Mouse (Mus musculus): ENCODE measurements around the gene B4galnt3.
"Not testable (repeated sequence)": the region's sequence is repeated elsewhere in the genome, so short reads cannot be mapped to it uniquely, and the experiment has no call there.

Gene B4galnt3

GRCm38 (mm10) chr6:120294056-120294784 lies at the start of gene B4galnt3, which contains the start of gene D330020A13Rik:
B4galnt3 (minus strand) TSS chr6:120294559.
D330020A13Rik (plus strand) TSS chr6:120294364.
- DNase-seq (ENCODE audit: low spot score in 2 of 2): peak in 1 of 2 experiments; percentile 38

GRCm38 (mm10) chr6:120343992-120344391 lies 49.6 kb upstream of the B4galnt3 start:
- DNase-seq (ENCODE audit: low spot score in 2 of 2): no peak

- no peak for DNase-seq (ENCODE audit: low spot score in 2 of 2)
Observed at GRCm38 (mm10) chr6:120332351-120332750, 38.0 kb upstream of the B4galnt3 start.

- peak; percentile 7 to 47 for DNase-seq (ENCODE audit: low spot score in 2 of 2)
Observed at GRCm38 (mm10) chr6:120324295-120324927, 30.1 kb upstream of the B4galnt3 start.

- no peak for DNase-seq (ENCODE audit: low spot score in 2 of 2)
Observed at GRCm38 (mm10) chr6:120320369-120320768, 26.0 kb upstream of the B4galnt3 start.

GRCm38 (mm10) chr6:120319129-120319528 lies 24.8 kb upstream of the B4galnt3 start:
- no peak for DNase-seq (ENCODE audit: low spot score in 2 of 2)

GRCm38 (mm10) chr6:120318303-120318940 lies 24.1 kb upstream of the B4galnt3 start:
- DNase-seq (ENCODE audit: low spot score in 2 of 2): no peak

- no peak for DNase-seq (ENCODE audit: low spot score in 2 of 2)
Observed at GRCm38 (mm10) chr6:120312443-120312842, 18.1 kb upstream of the B4galnt3 start.

GRCm38 (mm10) chr6:120309787-120310186 lies 15.4 kb upstream of the B4galnt3 start:
- DNase-seq (ENCODE audit: low spot score in 2 of 2): no peak

- no peak for DNase-seq (ENCODE audit: low spot score in 2 of 2)
Observed at GRCm38 (mm10) chr6:120309338-120309737, 15.0 kb upstream of the B4galnt3 start.

- no peak for DNase-seq (ENCODE audit: low spot score in 2 of 2)
Observed at GRCm38 (mm10) chr6:120306859-120307594, 12.7 kb upstream of the B4galnt3 start.

GRCm38 (mm10) chr6:120302755-120303316 lies 8.5 kb upstream of the B4galnt3 start:
- no peak for DNase-seq (ENCODE audit: low spot score in 2 of 2)

GRCm38 (mm10) chr6:120301137-120301536 lies 6.8 kb upstream of the B4galnt3 start:
- DNase-seq (ENCODE audit: low spot score in 2 of 2): peak; percentile 8 to 42

- not testable (repeated sequence) for DNase-seq (ENCODE audit: low spot score in 2 of 2)
Observed at GRCm38 (mm10) chr6:120296589-120296988, 2.2 kb upstream of the B4galnt3 start.

- DNase-seq (ENCODE audit: low spot score in 2 of 2): no peak
Observed at GRCm38 (mm10) chr6:120294785-120295133, 400 bp upstream of the B4galnt3 start.

- no peak for DNase-seq (ENCODE audit: low spot score in 2 of 2)
Observed at GRCm38 (mm10) chr6:120291396-120292009, 2.9 kb downstream of the B4galnt3 start.

- DNase-seq (ENCODE audit: low spot score in 2 of 2): no peak
Observed at GRCm38 (mm10) chr6:120289430-120289829, 4.9 kb downstream of the B4galnt3 start.

- DNase-seq (ENCODE audit: low spot score in 2 of 2): no peak
Observed at GRCm38 (mm10) chr6:120288541-120288940, 5.8 kb downstream of the B4galnt3 start.

- DNase-seq (ENCODE audit: low spot score in 2 of 2): no peak
Observed at GRCm38 (mm10) chr6:120287279-120287678, 7.1 kb downstream of the B4galnt3 start.

- DNase-seq (ENCODE audit: low spot score in 2 of 2): no peak
Observed at GRCm38 (mm10) chr6:120276874-120277449, 17.4 kb downstream of the B4galnt3 start.

GRCm38 (mm10) chr6:120275301-120275700 lies 19.1 kb downstream of the B4galnt3 start:
- DNase-seq (ENCODE audit: low spot score in 2 of 2): no peak

Data from frontal cortex, postnatal 14 days (tissue).